In the genomic region with DNA sequence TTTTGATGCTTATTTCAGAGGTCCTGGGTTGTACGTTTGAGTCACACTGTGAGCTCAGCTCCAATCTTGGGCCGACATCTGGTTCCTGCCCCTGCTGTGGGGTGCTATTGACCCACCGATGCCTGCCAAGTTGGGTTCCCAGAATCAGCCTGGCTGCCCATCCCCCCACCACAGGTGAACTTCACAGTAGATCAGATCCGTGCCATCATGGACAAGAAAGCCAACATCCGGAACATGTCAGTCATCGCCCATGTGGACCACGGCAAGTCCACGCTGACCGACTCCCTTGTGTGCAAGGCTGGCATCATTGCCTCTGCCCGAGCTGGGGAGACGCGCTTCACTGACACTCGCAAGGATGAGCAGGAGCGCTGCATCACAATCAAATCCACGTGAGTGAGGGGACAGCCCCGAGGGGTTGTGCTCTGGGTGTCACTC, we compare ENCODE assay signal across 8 mouse cellular contexts. TPM values are rescaled to one million over a fixed set of nuclear protein-coding genes. Genes with fewer than 3 reads are reported as not detected.
DNase-seq lines count a peak whose midpoint lies in the region; ATAC-seq lines count a peak whose summit lies in the region.

No protein-coding gene starts in this region.

- H3K4me1 ChIP-seq in hindbrain, embryonic 12.5 days = peaks cover 55% of the 10 kb centered on the region
- peaks cover 41% of the 10 kb centered on the region for H3K4me1 ChIP-seq in liver, embryonic 11.5 days (replicated peaks; ENCODE audit: control insufficient read depth, insufficient read depth, low read length)

- H3K4me3 ChIP-seq in hindbrain, embryonic 12.5 days = peak overlapping the region; percentile 98
- peak overlapping the region; percentile 100 for H3K4me3 ChIP-seq in liver, embryonic 11.5 days (ENCODE audit: low read depth, low read length)

- H3K4me2 ChIP-seq in hindbrain, embryonic 12.5 days (replicated peaks) = peak overlapping the region; percentile 99
- peak overlapping the region; percentile 99 for H3K4me2 ChIP-seq in liver, embryonic 11.5 days

- H3K27ac ChIP-seq in hindbrain, embryonic 12.5 days = peak overlapping the region; percentile 97
- H3K27ac ChIP-seq in liver, embryonic 11.5 days (ENCODE audit: low read depth, low read length) = peak overlapping the region; percentile 92

- no peaks in the 10 kb centered on the region for H3K9me3 ChIP-seq in hindbrain, embryonic 12.5 days (replicated peaks)
- no peaks in the 10 kb centered on the region for H3K9me3 ChIP-seq in liver, embryonic 11.5 days (ENCODE audit: control insufficient read depth, low read length)

- peak overlapping the region; percentile 99 for H3K9ac ChIP-seq in hindbrain, embryonic 12.5 days
- peak overlapping the region; percentile 100 for H3K9ac ChIP-seq in liver, embryonic 11.5 days (ENCODE audit: low read depth, low read length)

- no peaks in the 10 kb centered on the region for H3K27me3 ChIP-seq in hindbrain, embryonic 12.5 days
- H3K27me3 ChIP-seq in liver, embryonic 11.5 days (replicated peaks; ENCODE audit: control insufficient read depth, insufficient read depth, low read length) = no peaks in the 10 kb centered on the region

- no peak for ATAC-seq in hindbrain, embryonic 12.5 days (ENCODE audit: low FRiP score)
- no peak for ATAC-seq in liver, embryonic 11.5 days (replicated peaks; ENCODE audit: low FRiP score)

- peaks cover 52% of the 10 kb centered on the region for H3K36me3 ChIP-seq in hindbrain, embryonic 12.5 days
- H3K36me3 ChIP-seq in liver, embryonic 11.5 days (ENCODE audit: control insufficient read depth, insufficient read depth, low read length) = peaks cover 52% of the 10 kb centered on the region

- peak; percentile 71 for DNase-seq in adrenal gland, adult 2 months
- DNase-seq in adrenal gland, adult 8-10 months = no peak
- peak; percentile 51 for DNase-seq in 3T3-L1 (ENCODE audit: low read depth, low spot score)
- DNase-seq in cerebellum, postnatal 36 days = peak; percentile 52 to 54
- DNase-seq in liver, embryonic 11.5 days (ENCODE audit: low spot score) = no peak
- DNase-seq in testis, postnatal 10 days (ENCODE audit: low spot score) = peak; percentile 78
- DNase-seq in left cerebral cortex, adult 9 months (ENCODE audit: low spot score in 2 of 2) = no peak

- WGBS in hindbrain, embryonic 12.5 days = 15% methylated on average over 16 of the region's 16 CpGs
- WGBS in liver, embryonic 11.5 days = 7% methylated on average over 16 of the region's 16 CpGs

RNA-seq across cellular contexts. Expression of a gene that starts 1.1 kb away (rescaled TPM):
- 1,000 to 10,000 TPM; 1,393 to 1,508 TPM for total RNA-seq in adrenal gland, adult 2 months (2021)
- polyA plus RNA-seq in adrenal gland, adult 2 months (2012; rRNA removed) = 1,342 and 1,424 TPM in 2 replicates
- total RNA-seq in adrenal gland, adult 8-10 months (2022) = 1,000 to 10,000 TPM; 1,447 to 1,655 (median 1,598) TPM
- polyA plus RNA-seq in hindbrain, embryonic 12.5 days (2016; fragmentation: Nextera tagmentation; extraction: Ambion mirVana) = 539 TPM in 2 replicates
- 626 and 647 TPM in 2 replicates for polyA plus RNA-seq in liver, embryonic 11.5 days (2014; fragmentation: Nextera tagmentation; extraction: Ambion mirVana)

RNA-seq across cellular contexts. Expression of a gene that starts 5.3 kb away (rescaled TPM):
- 10 to 100 TPM; 74.6 to 76.7 TPM for total RNA-seq in adrenal gland, adult 2 months (2021)
- 100 and 127 TPM in 2 replicates for polyA plus RNA-seq in adrenal gland, adult 2 months (2012; rRNA removed)
- total RNA-seq in adrenal gland, adult 8-10 months (2022) = 10 to 100 TPM; 67.7 to 88.0 (median 81.8) TPM
- polyA plus RNA-seq in hindbrain, embryonic 12.5 days (2016; fragmentation: Nextera tagmentation; extraction: Ambion mirVana) = 86.4 and 94.5 TPM in 2 replicates
- polyA plus RNA-seq in liver, embryonic 11.5 days (2014; fragmentation: Nextera tagmentation; extraction: Ambion mirVana) = 44.5 and 45.6 TPM in 2 replicates

RNA-seq across cellular contexts. Expression of a gene that starts 6.1 kb away (rescaled TPM):
- total RNA-seq in adrenal gland, adult 2 months (2021) = not detected
- polyA plus RNA-seq in adrenal gland, adult 2 months (2012; rRNA removed) = 0.12 TPM in 1 of 2 replicates, not detected in the other
- total RNA-seq in adrenal gland, adult 8-10 months (2022) = not detected
- not detected in 2 replicates for polyA plus RNA-seq in hindbrain, embryonic 12.5 days (2016; fragmentation: Nextera tagmentation; extraction: Ambion mirVana)
- polyA plus RNA-seq in liver, embryonic 11.5 days (2014; fragmentation: Nextera tagmentation; extraction: Ambion mirVana) = not detected in 2 replicates

RNA-seq across cellular contexts. Expression of a gene that starts 9.8 kb away (rescaled TPM):
- 10 to 100 TPM; 27.3 to 29.8 TPM for total RNA-seq in adrenal gland, adult 2 months (2021)
- polyA plus RNA-seq in adrenal gland, adult 2 months (2012; rRNA removed) = 41.4 and 48.6 TPM in 2 replicates
- total RNA-seq in adrenal gland, adult 8-10 months (2022) = 10 to 100 TPM; 22.8 to 32.5 (median 30.1) TPM
- polyA plus RNA-seq in hindbrain, embryonic 12.5 days (2016; fragmentation: Nextera tagmentation; extraction: Ambion mirVana) = 56.7 and 59.2 TPM in 2 replicates
- 41.2 and 50.9 TPM in 2 replicates for polyA plus RNA-seq in liver, embryonic 11.5 days (2014; fragmentation: Nextera tagmentation; extraction: Ambion mirVana)

RNA-seq across cellular contexts. Expression of a gene that starts 24.3 kb away (rescaled TPM):
- total RNA-seq in adrenal gland, adult 2 months (2021) = not detected
- not detected in 2 replicates for polyA plus RNA-seq in adrenal gland, adult 2 months (2012; rRNA removed)
- not detected for total RNA-seq in adrenal gland, adult 8-10 months (2022)
- not detected in 2 replicates for polyA plus RNA-seq in hindbrain, embryonic 12.5 days (2016; fragmentation: Nextera tagmentation; extraction: Ambion mirVana)
- polyA plus RNA-seq in liver, embryonic 11.5 days (2014; fragmentation: Nextera tagmentation; extraction: Ambion mirVana) = not detected in 2 replicates

Comparison
In these comparisons a context has a peak if more than half of its experiments do, and no peak if none do; other contexts are left out.
1. DNase-seq: peak in adrenal gland, adult 2 months (single experiment), 3T3-L1 (single experiment), cerebellum, postnatal 36 days (2 of 2) and testis, postnatal 10 days (single experiment); none in adrenal gland, adult 8-10 months (single experiment), liver, embryonic 11.5 days (single experiment) and left cerebral cortex, adult 9 months (0 of 2).